ENCODE assay signal across 8 mouse cellular contexts in genomic region chr4:138327891-138328470, GRCm38 (mm10). TPM values are rescaled to one million over a fixed set of nuclear protein-coding genes. Genes with fewer than 3 reads are reported as not detected.
A peak's percentile ranks its signal among the peaks of the same experiment; 100 is the strongest.
DNase-seq lines count a peak whose midpoint lies in the region; ATAC-seq and TF ChIP-seq lines count a peak whose summit lies in the region.
"Had no signal": no experiment of that assay in that cellular context is flagged by ENCODE, and none has a peak within 500 bp of the region (broad histone marks: within the 10 kb centered on the region; RNA-seq: fewer than 3 reads in every experiment).

No protein-coding gene starts in this region.

- no peak for DNase-seq in neural tube, embryonic 11.5 days (ENCODE audit: low spot score)
- no peak for DNase-seq in neural tube, embryonic 10.5 days (ENCODE audit: extremely low spot score, low spot score)
- no peak for DNase-seq in liver, embryonic 13.5 days
- no peak for DNase-seq in stomach, postnatal 0 days (ENCODE audit: low spot score)
- DNase-seq in frontal cortex, postnatal 10 days (ENCODE audit: low spot score in 2 of 2), result no peak
- DNase-seq in adrenal gland, postnatal 4 days (ENCODE audit: low spot score in 2 of 2), result no peak
- DNase-seq: gastrocnemius, postnatal 36 days had no signal

- H3K4me1 ChIP-seq in neural tube, embryonic 11.5 days (ENCODE audit: control insufficient read depth, insufficient read depth, low read length), result no peaks in the 10 kb centered on the region
- H3K4me1 ChIP-seq in forebrain, embryonic 16.5 days (replicated peaks; ENCODE audit: control insufficient read depth, insufficient read depth, low read length), result peaks cover 12% of the 10 kb centered on the region; the same call in 1 of the 2 replicates
- H3K4me1 ChIP-seq in liver, embryonic 13.5 days (replicated peaks), result peaks cover 30% of the 10 kb centered on the region
- H3K4me1 ChIP-seq in stomach, postnatal 0 days (replicated peaks; ENCODE audit: control insufficient read depth, insufficient read depth), result no peaks in the 10 kb centered on the region

- H3K36me3 ChIP-seq in neural tube, embryonic 11.5 days (ENCODE audit: control insufficient read depth, insufficient read depth, low read length), result no peaks in the 10 kb centered on the region
- H3K36me3 ChIP-seq in forebrain, embryonic 16.5 days (ENCODE audit: control insufficient read depth, insufficient read depth), result no peaks in the 10 kb centered on the region
- no peaks in the 10 kb centered on the region for H3K36me3 ChIP-seq in liver, embryonic 13.5 days
- no peaks in the 10 kb centered on the region for H3K36me3 ChIP-seq in stomach, postnatal 0 days (ENCODE audit: control insufficient read depth, insufficient read depth, low read length)

- no peaks in the 10 kb centered on the region for H3K9me3 ChIP-seq in neural tube, embryonic 11.5 days (ENCODE audit: control insufficient read depth, low read length)
- H3K9me3 ChIP-seq in forebrain, embryonic 16.5 days (ENCODE audit: control insufficient read depth, low read length), result no peaks in the 10 kb centered on the region
- H3K9me3 ChIP-seq in liver, embryonic 13.5 days (replicated peaks), result no peaks in the 10 kb centered on the region
- no peaks in the 10 kb centered on the region for H3K9me3 ChIP-seq in stomach, postnatal 0 days (ENCODE audit: control insufficient read depth, low read length)

- peak overlapping the region; percentile 36 for H3K4me2 ChIP-seq in neural tube, embryonic 11.5 days (ENCODE audit: low read depth)
- H3K4me2 ChIP-seq in forebrain, embryonic 16.5 days (ENCODE audit: low read length), result peak overlapping the region; percentile 34
- peak overlapping the region; percentile 46 for H3K4me2 ChIP-seq in liver, embryonic 13.5 days
- H3K4me2 ChIP-seq in stomach, postnatal 0 days (replicated peaks; ENCODE audit: low read depth), result 0 out of 2 replicates have a peak overlapping the region, but pooled peaks have one; percentile 14

- H3K27me3 ChIP-seq in neural tube, embryonic 11.5 days (ENCODE audit: control insufficient read depth, insufficient read depth, low read length), result no peaks in the 10 kb centered on the region
- no peaks in the 10 kb centered on the region for H3K27me3 ChIP-seq in forebrain, embryonic 16.5 days (replicated peaks; ENCODE audit: control insufficient read depth, insufficient read depth, low read length)
- peaks cover 21% of the 10 kb centered on the region for H3K27me3 ChIP-seq in liver, embryonic 13.5 days
- no peaks in the 10 kb centered on the region for H3K27me3 ChIP-seq in stomach, postnatal 0 days (ENCODE audit: control insufficient read depth, insufficient read depth, low read length)

- H3K27ac ChIP-seq in neural tube, embryonic 11.5 days (ENCODE audit: low read depth, low read length), result no peak overlapping the region
- H3K27ac ChIP-seq in forebrain, embryonic 16.5 days (ENCODE audit: low read length), result no peak overlapping the region
- peak overlapping the region; percentile 77 for H3K27ac ChIP-seq in liver, embryonic 13.5 days
- H3K27ac ChIP-seq in stomach, postnatal 0 days (replicated peaks), result peak overlapping the region; percentile 45; the same call in 1 of the 2 replicates

- WGBS in neural tube, embryonic 11.5 days, result 75% methylated on average over 7 of the region's 7 CpGs
- 71% methylated on average over 7 of the region's 7 CpGs for WGBS in forebrain, embryonic 16.5 days
- 60% methylated on average over 7 of the region's 7 CpGs for WGBS in liver, embryonic 13.5 days (ENCODE audit: insufficient replicate concordance)
- 67% methylated on average over 7 of the region's 7 CpGs for WGBS in stomach, postnatal 0 days

- no peak for TF ChIP-seq EP300 in stomach, postnatal 0 days (optimal IDR thresholded peaks at IDR 0.05)

- no peak for ATAC-seq in neural tube, embryonic 11.5 days (ENCODE audit: insufficient read depth, low FRiP score, low TSS enrichment)
- ATAC-seq in forebrain, embryonic 16.5 days, result no peak
- no peak for ATAC-seq in liver, embryonic 13.5 days (ENCODE audit: low read depth)
- ATAC-seq in stomach, postnatal 0 days (ENCODE audit: low FRiP score, low TSS enrichment), result no peak

- H3K9ac ChIP-seq in neural tube, embryonic 11.5 days (ENCODE audit: low read length), result peak overlapping the region; percentile 24; the same call in 1 of the 2 replicates
- H3K9ac ChIP-seq in forebrain, embryonic 16.5 days (replicated peaks; ENCODE audit: low read depth, low read length), result no peak overlapping the region
- peak overlapping the region; percentile 70 for H3K9ac ChIP-seq in liver, embryonic 13.5 days
- no peak overlapping the region for H3K9ac ChIP-seq in stomach, postnatal 0 days (ENCODE audit: low read length)

- H3K4me3 ChIP-seq in neural tube, embryonic 11.5 days (ENCODE audit: low read depth, low read length), result peak overlapping the region; percentile 15; the same call in 1 of the 2 replicates
- H3K4me3 ChIP-seq in forebrain, embryonic 16.5 days (replicated peaks; ENCODE audit: low read length), result peak overlapping the region; percentile 14; the same call in 1 of the 2 replicates
- peak overlapping the region; percentile 53 for H3K4me3 ChIP-seq in liver, embryonic 13.5 days (replicated peaks)
- 0 out of 2 replicates have a peak overlapping the region, but pooled peaks have one; percentile 4 for H3K4me3 ChIP-seq in stomach, postnatal 0 days (ENCODE audit: low read depth, low read length)

- TF ChIP-seq CTCF in stomach, postnatal 0 days (IDR thresholded peaks at IDR 0.05; ENCODE audit: low read depth), result no peak; the same call in 1 of the 2 replicates

RNA-seq across cellular contexts. Expression of gene Pink1, which starts 1.9 kb away (rescaled TPM):
- polyA plus RNA-seq in neural tube, embryonic 11.5 days (2014; fragmentation: Nextera tagmentation; extraction: Ambion mirVana), result 26.5 and 29.3 TPM in 2 replicates
- polyA plus RNA-seq in forebrain, embryonic 16.5 days (2015; fragmentation: Nextera tagmentation; extraction: Ambion mirVana), result 91.0 and 92.8 TPM in 2 replicates
- 25.7 and 26.7 TPM in 2 replicates for polyA plus RNA-seq in liver, embryonic 13.5 days (2015; fragmentation: Nextera tagmentation; extraction: Ambion mirVana)
- polyA plus RNA-seq in stomach, postnatal 0 days (2015; fragmentation: Nextera tagmentation; extraction: Ambion mirVana), result 62.1 and 77.1 TPM in 2 replicates
- 100 to 1,000 TPM; 153 to 158 TPM for total RNA-seq in adrenal gland, postnatal 4 days (2021)

RNA-seq across cellular contexts. Expression of gene Ddost, which starts 23.5 kb away (rescaled TPM):
- 231 and 247 TPM in 2 replicates for polyA plus RNA-seq in neural tube, embryonic 11.5 days (2014; fragmentation: Nextera tagmentation; extraction: Ambion mirVana)
- 184 and 190 TPM in 2 replicates for polyA plus RNA-seq in forebrain, embryonic 16.5 days (2015; fragmentation: Nextera tagmentation; extraction: Ambion mirVana)
- 173 and 182 TPM in 2 replicates for polyA plus RNA-seq in liver, embryonic 13.5 days (2015; fragmentation: Nextera tagmentation; extraction: Ambion mirVana)
- 253 and 258 TPM in 2 replicates for polyA plus RNA-seq in stomach, postnatal 0 days (2015; fragmentation: Nextera tagmentation; extraction: Ambion mirVana)
- 100 to 1,000 TPM; 165 to 169 TPM for total RNA-seq in adrenal gland, postnatal 4 days (2021)

RNA-seq across cellular contexts. Expression of gene Cda, which starts 39.8 kb away (rescaled TPM):
- 3.5 and 4.4 TPM in 2 replicates for polyA plus RNA-seq in neural tube, embryonic 11.5 days (2014; fragmentation: Nextera tagmentation; extraction: Ambion mirVana)
- 1.0 and 1.1 TPM in 2 replicates for polyA plus RNA-seq in forebrain, embryonic 16.5 days (2015; fragmentation: Nextera tagmentation; extraction: Ambion mirVana)
- 4.7 and 5.2 TPM in 2 replicates for polyA plus RNA-seq in liver, embryonic 13.5 days (2015; fragmentation: Nextera tagmentation; extraction: Ambion mirVana)
- 12.5 and 15.2 TPM in 2 replicates for polyA plus RNA-seq in stomach, postnatal 0 days (2015; fragmentation: Nextera tagmentation; extraction: Ambion mirVana)
- total RNA-seq in adrenal gland, postnatal 4 days (2021), result 10 to 100 TPM; 15.7 to 22.9 TPM

Comparison
In these comparisons a context has a peak if more than half of its experiments do, and no peak if none do; other contexts are left out.
1. H3K27ac ChIP-seq: peak in liver, embryonic 13.5 days (single experiment) and stomach, postnatal 0 days (single experiment); none in neural tube, embryonic 11.5 days (single experiment) and forebrain, embryonic 16.5 days (single experiment).
2. H3K9ac ChIP-seq: peak in neural tube, embryonic 11.5 days (single experiment) and liver, embryonic 13.5 days (single experiment); none in forebrain, embryonic 16.5 days (single experiment) and stomach, postnatal 0 days (single experiment).
3. Peak in every context shown above with its lines, with median percentiles within 50 percentile points of each other: H3K4me2 ChIP-seq and H3K4me3 ChIP-seq.